Mouse (Mus musculus): ENCODE results near the gene Notum.

DNA sequence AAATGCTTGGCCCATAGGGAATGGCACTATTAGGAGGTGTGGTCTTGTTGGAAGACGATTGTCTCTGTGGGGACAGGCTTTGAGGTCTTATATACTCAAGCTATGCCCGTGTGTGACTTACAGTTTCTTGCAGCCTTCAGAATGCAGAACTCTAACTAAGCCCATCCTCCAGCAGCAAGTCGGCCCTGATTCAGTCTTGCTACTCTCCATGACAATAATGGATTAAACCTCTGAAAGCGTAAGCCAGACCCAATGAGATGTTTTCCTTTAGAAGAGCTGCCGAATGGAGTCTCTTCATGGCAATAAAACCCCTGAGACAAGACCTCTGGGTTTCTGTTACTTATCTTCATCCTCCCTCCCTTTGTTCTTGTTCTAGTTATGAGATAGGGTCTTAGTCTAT lies 26.2 kb downstream of the Notum start:
- TF ChIP-seq CTCF (IDR thresholded peaks at IDR 0.05; ENCODE audit: borderline replicate concordance, insufficient read depth, low read length) (no peak), POLR2A (IDR thresholded peaks at IDR 0.05; ENCODE audit: low read depth, low read length) (no peak)
